Mouse (Mus musculus) thymus, adult 2 months (tissue): ENCODE results near the gene Med20. TPM values are rescaled to one million over a fixed set of nuclear protein-coding genes. Genes with fewer than 3 reads are reported as not detected.
A peak's percentile ranks its signal among the peaks of the same experiment; 100 is the strongest.

Experiments used
- DNase-seq: peaks from one replicate; pipeline ENCODE4 v3.0.0; 2021
- H3K27ac ChIP-seq: fragments of 200-500 bp; 2 replicates; pipeline ENCODE4 v1.5.1; 2012; ENCODE audit warnings: low read length, control low read depth; ENCODE audit not compliant: control insufficient read depth, insufficient read depth
- H3K27me3 ChIP-seq: fragments of 200-500 bp; 2 replicates; pipeline ENCODE4 v1.6.1; 2012; ENCODE audit warnings: mild to moderate bottlenecking, low read length, moderate library complexity, mixed read lengths; ENCODE audit not compliant: control insufficient read depth, insufficient read depth
- H3K36me3 ChIP-seq: fragments of 200-500 bp; 2 replicates; pipeline ENCODE4 v1.6.1; 2012; ENCODE audit warnings: mild to moderate bottlenecking, low read length, moderate library complexity; ENCODE audit not compliant: control insufficient read depth, insufficient read depth
- H3K4me1 ChIP-seq: fragments of 200-500 bp; replicated peaks from 2 replicates; pipeline ENCODE4 v1.6.1; 2012; ENCODE audit warnings: low read length; ENCODE audit not compliant: control insufficient read depth, insufficient read depth
- H3K4me3 ChIP-seq: fragments of 200-500 bp; 2 replicates; pipeline ENCODE4 v1.5.1; 2012; ENCODE audit warnings: mild to moderate bottlenecking, low read length, control low read depth, moderate library complexity; ENCODE audit not compliant: control insufficient read depth, insufficient read depth
- CTCF ChIP-seq: fragments of 200-500 bp; IDR thresholded peaks from 2 replicates; pipeline ENCODE4 v1.5.1; 2012; ENCODE audit warnings: mild to moderate bottlenecking, control low read depth, low read length, moderate library complexity, borderline replicate concordance; ENCODE audit not compliant: control insufficient read depth, poor library complexity, insufficient read depth; ENCODE audit errors: extremely low read depth
- POLR2A ChIP-seq: fragments of 200-500 bp; IDR thresholded peaks from 2 replicates; pipeline ENCODE4 v1.6.1; 2012; ENCODE audit warnings: mild to moderate bottlenecking, low read length, control low read depth, moderate library complexity; ENCODE audit not compliant: control insufficient read depth, poor library complexity, insufficient read depth; ENCODE audit errors: extremely low read depth
- WGBS: fragments of 180-500 bp; shearing (Covaris S2); methylation state at CpG from one replicate; pipeline ENCODE4 v1.1.7; 2018; 5-methylcytosine and 5-hydroxymethylcytosine counted together
- polyA plus RNA-seq: library from polyadenylated mRNA; depleted of rRNA; stranded (reverse); fragments of >200 nt; gene quantifications from 2 replicates; pipeline ENCODE4 v1.2.3, GENCODE M21; 2012

The Med20 gene
- polyA plus RNA-seq, 1 experiment, result 56.4 TPM

- H3K4me3 ChIP-seq, result peak overlapping the region; percentile 78
These were observed 18.6 kb downstream of the Med20 start for GRCm38 (mm10) chr17:47629717-47630677.

GRCm38 (mm10) chr17:47630678-47631065, 19.3 kb downstream of the Med20 start, which contains the start of gene Usp49:
Gene Usp49 (plus strand): TSS chr17:47630690.
- TF ChIP-seq CTCF (no peak), POLR2A (no peak)
- no peaks in the 10 kb centered on the region for H3K27me3 ChIP-seq
- WGBS, result 4% methylated on average over 3 of the region's 3 CpGs
- peaks cover 13% of the 10 kb centered on the region for H3K4me1 ChIP-seq
- no peak for DNase-seq
- 0 out of 2 replicates have a peak within 1 kb of the TSS, but pooled peaks have one; percentile 1 for H3K27ac ChIP-seq
- H3K4me3 ChIP-seq, result peak within 1 kb of the TSS; percentile 78
- H3K36me3 ChIP-seq, result no peaks in the 10 kb centered on the region

More at GRCm38 (mm10) chr17:47629717-47630677, 18.6 kb downstream of the Med20 start:
- Histone ChIP-seq H3K27ac (0 out of 2 replicates have a peak overlapping the region, but pooled peaks have one; percentile 1), H3K4me1 (peaks cover 13% of the 10 kb centered on the region), H3K27me3 (no peaks in the 10 kb centered on the region), H3K36me3 (no peaks in the 10 kb centered on the region; the same call in 1 of the 2 replicates)
- no peak for DNase-seq
- no peak for TF ChIP-seq CTCF
- TF ChIP-seq POLR2A, result no peak
- WGBS, result under 1% methylated on average over 61 of the region's 61 CpGs

- Histone ChIP-seq H3K27me3 (no peaks in the 10 kb centered on the region), H3K27ac (no peak overlapping the region), H3K36me3 (no peaks in the 10 kb centered on the region), H3K4me1 (peaks cover 13% of the 10 kb centered on the region), H3K4me3 (no peak overlapping the region)
- TF ChIP-seq CTCF (no peak), POLR2A (no peak)
- WGBS, result 91% methylated on average over 4 of the region's 4 CpGs
- no peak for DNase-seq
These were observed 20.9 kb downstream of the Med20 start for GRCm38 (mm10) chr17:47632181-47632840.

GRCm38 (mm10) chr17:47633999-47634770, 22.8 kb downstream of the Med20 start:
- no peak overlapping the region for H3K27ac ChIP-seq
- H3K4me1 ChIP-seq, result peaks cover 9% of the 10 kb centered on the region
- H3K36me3 ChIP-seq, result no peaks in the 10 kb centered on the region
- H3K27me3 ChIP-seq, result no peaks in the 10 kb centered on the region
- no peak for TF ChIP-seq CTCF
- no peak for TF ChIP-seq POLR2A
- DNase-seq, result no peak
- H3K4me3 ChIP-seq, result no peak overlapping the region
- WGBS, result 93% methylated on average over 7 of the region's 7 CpGs

- Histone ChIP-seq H3K36me3 (no peaks in the 10 kb centered on the region), H3K27ac (no peak overlapping the region), H3K4me3 (no peak overlapping the region), H3K27me3 (no peaks in the 10 kb centered on the region), H3K4me1 (no peaks in the 10 kb centered on the region)
- DNase-seq, result peak; percentile 18
- no peak for TF ChIP-seq POLR2A
- no peak for TF ChIP-seq CTCF
- WGBS, result 97% methylated on average over 2 of the region's 2 CpGs
These were observed 31.6 kb downstream of the Med20 start for GRCm38 (mm10) chr17:47642992-47643391.

GRCm38 (mm10) chr17:47646683-47647082, 35.3 kb downstream of the Med20 start:
- no peaks in the 10 kb centered on the region for H3K4me1 ChIP-seq
- 90% methylated on average over 1 of the region's 1 CpGs for WGBS
- peak; percentile 56 for DNase-seq
- no peak overlapping the region for H3K27ac ChIP-seq
- H3K4me3 ChIP-seq, result no peak overlapping the region
- TF ChIP-seq CTCF (no peak), POLR2A (no peak)
- H3K36me3 ChIP-seq, result no peaks in the 10 kb centered on the region
- H3K27me3 ChIP-seq, result no peaks in the 10 kb centered on the region
